Mouse (Mus musculus): ENCODE measurements around the gene Dhx57. TPM values are rescaled to one million over a fixed set of nuclear protein-coding genes. Genes with fewer than 3 reads are reported as not detected.
A peak's percentile ranks its signal among the peaks of the same experiment; 100 is the strongest.
"Not testable (repeated sequence)": the region's sequence is repeated elsewhere in the genome, so short reads cannot be mapped to it uniquely, and the experiment has no call there.

The Dhx57 gene
- total RNA-seq, 2 experiments from 2014 or later, result 15.6 to 16.2 TPM

GRCm38 (mm10) chr17:80267065-80267464 lies 23.2 kb downstream of the Dhx57 start:
- DNase-seq (ENCODE audit: low spot score in 2 of 2), result no peak

GRCm38 (mm10) chr17:80255208-80255607 lies 35.1 kb downstream of the Dhx57 start:
- DNase-seq (ENCODE audit: low spot score in 2 of 2), result peak; percentile 23 to 44

- no peak for DNase-seq (ENCODE audit: low spot score in 2 of 2)
These were observed 35.9 kb downstream of the Dhx57 start for GRCm38 (mm10) chr17:80254421-80254820.

GRCm38 (mm10) chr17:80252757-80253525 lies 37.3 kb downstream of the Dhx57 start:
- DNase-seq (ENCODE audit: low spot score in 2 of 2), result no peak

GRCm38 (mm10) chr17:80243116-80243515 lies 47.2 kb downstream of the Dhx57 start:
- no peak for DNase-seq (ENCODE audit: low spot score in 2 of 2)

GRCm38 (mm10) chr17:80241594-80241993 lies 48.7 kb downstream of the Dhx57 start:
- DNase-seq (ENCODE audit: low spot score in 2 of 2), result no peak

GRCm38 (mm10) chr17:80237475-80237874 lies 52.8 kb downstream of the Dhx57 start:
- no peak for DNase-seq (ENCODE audit: low spot score in 2 of 2)

GRCm38 (mm10) chr17:80236805-80237204 lies 53.5 kb downstream of the Dhx57 start:
- no peak for DNase-seq (ENCODE audit: low spot score in 2 of 2)

- DNase-seq (ENCODE audit: low spot score in 2 of 2), result no peak
These were observed 54.8 kb downstream of the Dhx57 start for GRCm38 (mm10) chr17:80235477-80235876.

GRCm38 (mm10) chr17:80234376-80234775 lies 55.9 kb downstream of the Dhx57 start:
- no peak for DNase-seq (ENCODE audit: low spot score in 2 of 2)

GRCm38 (mm10) chr17:80233844-80234243 lies 56.4 kb downstream of the Dhx57 start:
- DNase-seq (ENCODE audit: low spot score in 2 of 2), result no peak

GRCm38 (mm10) chr17:80229396-80229795 lies 60.9 kb downstream of the Dhx57 start:
- no peak for DNase-seq (ENCODE audit: low spot score in 2 of 2)

GRCm38 (mm10) chr17:80225142-80225541 lies 65.1 kb downstream of the Dhx57 start:
- DNase-seq (ENCODE audit: low spot score in 2 of 2), result not testable (repeated sequence)

GRCm38 (mm10) chr17:80224326-80225116 lies 65.8 kb downstream of the Dhx57 start, which contains the start of gene Gemin6:
Gene Gemin6, plus strand, starts transcription at chr17:80224441.
- DNase-seq (ENCODE audit: low spot score in 2 of 2), result peak; percentile 52 to 79

GRCm38 (mm10) chr17:80223829-80224228 lies 66.4 kb downstream of the Dhx57 start:
- no peak for DNase-seq (ENCODE audit: low spot score in 2 of 2)

- DNase-seq (ENCODE audit: low spot score in 2 of 2), result no peak
These were observed 68.2 kb downstream of the Dhx57 start for GRCm38 (mm10) chr17:80221890-80222628.

- no peak for DNase-seq (ENCODE audit: low spot score in 2 of 2)
These were observed 69.1 kb downstream of the Dhx57 start for GRCm38 (mm10) chr17:80221202-80221601.

GRCm38 (mm10) chr17:80220131-80220530 lies 70.1 kb downstream of the Dhx57 start:
- DNase-seq (ENCODE audit: low spot score in 2 of 2), result no peak

GRCm38 (mm10) chr17:80213998-80214397 lies 76.3 kb downstream of the Dhx57 start:
- not testable (repeated sequence) for DNase-seq (ENCODE audit: low spot score in 2 of 2)

- DNase-seq (ENCODE audit: low spot score in 2 of 2), result peak; percentile 98 to 99
These were observed 83.3 kb downstream of the Dhx57 start, which contains the start of the genes Srsf7 and Ttc39d for GRCm38 (mm10) chr17:80206671-80207581. Gene Srsf7, minus strand, starts transcription at chr17:80207307. Gene Ttc39d, plus strand, starts transcription at chr17:80207460.

All from gastrocnemius, postnatal 4 days (tissue).